Mouse (Mus musculus) CD4-positive, CD25-positive, alpha-beta regulatory T cell, adult 2 months (primary cell): ENCODE results near the gene Cfap100.

Experiments
- DNase-seq: peaks from one replicate; pipeline ENCODE4 v3.0.0-alpha.2; 2012; ENCODE audit warnings: low read depth, low spot score

Gene Cfap100

GRCm38 (mm10) chr6:90428380-90428974, at the start of gene Cfap100:
TSS of gene Cfap100 (minus strand) at chr6:90428797.
- DNase-seq, result peak; percentile 14

- no peak for DNase-seq
Observed at GRCm38 (mm10) chr6:90476941-90477518, 48.4 kb upstream of the Cfap100 start.

- no peak for DNase-seq
Observed at GRCm38 (mm10) chr6:90475854-90476212, 47.2 kb upstream of the Cfap100 start.

- DNase-seq, result no peak
Observed at GRCm38 (mm10) chr6:90475176-90475853, 46.7 kb upstream of the Cfap100 start.

- DNase-seq, result no peak
Observed at GRCm38 (mm10) chr6:90474361-90474750, 45.8 kb upstream of the Cfap100 start.

GRCm38 (mm10) chr6:90473630-90474360, 45.2 kb upstream of the Cfap100 start:
- no peak for DNase-seq

- DNase-seq, result no peak
Observed at GRCm38 (mm10) chr6:90472697-90473096, 44.1 kb upstream of the Cfap100 start.

GRCm38 (mm10) chr6:90472079-90472478, 43.5 kb upstream of the Cfap100 start:
- no peak for DNase-seq

GRCm38 (mm10) chr6:90470947-90471541, 42.4 kb upstream of the Cfap100 start:
- DNase-seq, result no peak

GRCm38 (mm10) chr6:90470255-90470654, 41.7 kb upstream of the Cfap100 start:
- DNase-seq, result no peak

GRCm38 (mm10) chr6:90469041-90469440, 40.4 kb upstream of the Cfap100 start:
- no peak for DNase-seq

GRCm38 (mm10) chr6:90468216-90468615, 39.6 kb upstream of the Cfap100 start:
- DNase-seq, result no peak

- DNase-seq, result no peak
Observed at GRCm38 (mm10) chr6:90466847-90467410, 38.3 kb upstream of the Cfap100 start.

GRCm38 (mm10) chr6:90466079-90466478, 37.5 kb upstream of the Cfap100 start:
- DNase-seq, result no peak

GRCm38 (mm10) chr6:90465028-90465640, 36.5 kb upstream of the Cfap100 start:
- no peak for DNase-seq

GRCm38 (mm10) chr6:90463890-90464421, 35.4 kb upstream of the Cfap100 start:
- no peak for DNase-seq

GRCm38 (mm10) chr6:90463228-90463862, 34.7 kb upstream of the Cfap100 start:
- no peak for DNase-seq

GRCm38 (mm10) chr6:90462841-90463227, 34.2 kb upstream of the Cfap100 start:
- DNase-seq, result no peak

GRCm38 (mm10) chr6:90462181-90462706, 33.6 kb upstream of the Cfap100 start, which contains the start of gene Klf15:
TSS of gene Klf15 (plus strand) at chr6:90462576.
- DNase-seq, result no peak

GRCm38 (mm10) chr6:90461771-90462170, 33.2 kb upstream of the Cfap100 start:
- no peak for DNase-seq
